Mouse (Mus musculus): Measurements from ENCODE around the gene Dnajb13. TPM values are rescaled to one million over a fixed set of nuclear protein-coding genes. Genes with fewer than 3 reads are reported as not detected.

Dnajb13 gene
- polyA plus RNA-seq (2012; ENCODE audit: insufficient read depth, insufficient read length, missing spikeins) = 0.63 and 1.5 TPM in 2 replicates

GRCm38 (mm10) chr7:100514573-100514972 is at the start of gene Dnajb13:
Dnajb13 (minus strand) TSS chr7:100514960.
- no peaks in the 10 kb centered on the region for H3K4me1 ChIP-seq (ENCODE audit: control insufficient read depth, insufficient read depth, low read length)
- H3K27ac ChIP-seq (ENCODE audit: insufficient read depth, low read depth, low read length) = no peak within 1 kb of the TSS
- TF ChIP-seq POLR2A (IDR thresholded peaks at IDR 0.05; ENCODE audit: borderline replicate concordance, low read depth, low read length) (no peak), CTCF (IDR thresholded peaks at IDR 0.05; ENCODE audit: low read depth, low read length) (no peak)
- H3K4me3 ChIP-seq (ENCODE audit: insufficient read depth, low read length) = no peak within 1 kb of the TSS

GRCm38 (mm10) chr7:100561861-100562587 is 47.3 kb upstream of the Dnajb13 start:
- Histone ChIP-seq H3K4me3 (ENCODE audit: insufficient read depth, low read length) (no peak overlapping the region), H3K27ac (ENCODE audit: insufficient read depth, low read depth, low read length) (no peak overlapping the region)

DNA sequence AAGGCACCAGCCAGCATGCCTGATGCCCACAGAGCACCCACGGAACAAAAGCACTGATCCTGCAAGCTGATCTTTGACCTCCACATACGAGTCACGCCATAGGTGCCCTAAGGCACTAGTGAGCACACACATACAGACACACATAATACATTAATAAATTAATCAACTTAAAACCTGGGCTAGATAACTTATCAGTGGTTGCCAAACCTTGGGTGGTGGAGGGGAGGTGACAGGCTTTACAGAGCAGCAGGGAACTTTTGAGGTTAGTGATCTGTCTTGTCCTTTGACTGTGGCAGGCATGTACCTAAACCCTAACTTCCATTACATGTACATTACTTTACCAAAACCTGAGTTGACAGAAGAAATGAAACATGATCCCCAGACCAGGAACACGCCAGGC is 44.6 kb upstream of the Dnajb13 start:
- H3K27ac ChIP-seq (ENCODE audit: insufficient read depth, low read depth, low read length) = no peak overlapping the region
- H3K4me3 ChIP-seq (ENCODE audit: insufficient read depth, low read length) = no peak overlapping the region
- H3K4me1 ChIP-seq (ENCODE audit: control insufficient read depth, insufficient read depth, low read length) = no peaks in the 10 kb centered on the region
- no peak for TF ChIP-seq CTCF (IDR thresholded peaks at IDR 0.05; ENCODE audit: low read depth, low read length)
- TF ChIP-seq POLR2A (IDR thresholded peaks at IDR 0.05; ENCODE audit: borderline replicate concordance, low read depth, low read length) = no peak

More at GRCm38 (mm10) chr7:100561861-100562587, 47.3 kb upstream of the Dnajb13 start:
- TF ChIP-seq POLR2A (IDR thresholded peaks at IDR 0.05; ENCODE audit: borderline replicate concordance, low read depth, low read length) (no peak), CTCF (IDR thresholded peaks at IDR 0.05; ENCODE audit: low read depth, low read length) (no peak)
- H3K4me1 ChIP-seq (ENCODE audit: control insufficient read depth, insufficient read depth, low read length) = no peaks in the 10 kb centered on the region

- H3K4me3 ChIP-seq (ENCODE audit: insufficient read depth, low read length) = no peak overlapping the region
- peaks cover 2% of the 10 kb centered on the region; the same call in 1 of the 2 replicates for H3K4me1 ChIP-seq (ENCODE audit: control insufficient read depth, insufficient read depth, low read length)
- H3K27ac ChIP-seq (ENCODE audit: insufficient read depth, low read depth, low read length) = no peak overlapping the region
- TF ChIP-seq CTCF (IDR thresholded peaks at IDR 0.05; ENCODE audit: low read depth, low read length) (no peak), POLR2A (IDR thresholded peaks at IDR 0.05; ENCODE audit: borderline replicate concordance, low read depth, low read length) (no peak)
These were observed 42.5 kb upstream of the Dnajb13 start for GRCm38 (mm10) chr7:100557241-100557640.

DNA sequence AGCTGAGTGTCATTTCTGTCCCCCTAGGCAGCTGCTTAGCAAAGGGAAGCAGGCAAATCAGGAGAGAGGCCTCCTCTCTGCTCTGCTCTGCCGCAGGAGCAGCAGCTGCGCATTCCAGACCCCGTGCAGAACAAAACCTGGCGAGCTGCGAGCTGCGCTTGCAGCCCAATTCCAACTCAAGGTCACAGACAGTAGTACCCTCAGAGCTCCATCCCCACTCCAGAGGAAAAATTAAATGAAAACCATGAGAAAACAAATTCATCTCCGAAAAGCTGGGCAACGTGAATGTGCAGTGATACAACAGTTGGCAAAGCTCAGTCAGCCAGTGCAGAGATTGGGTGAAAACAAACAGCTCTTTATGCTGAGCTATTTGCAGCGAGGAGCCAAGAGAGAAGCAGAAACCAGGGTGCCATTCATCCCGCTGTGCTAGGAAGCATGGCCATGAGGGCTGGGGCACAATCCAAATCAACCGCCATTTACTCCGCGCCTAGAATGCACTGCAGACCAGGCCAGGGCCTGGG is 40.7 kb upstream of the Dnajb13 start:
- H3K4me3 ChIP-seq (ENCODE audit: insufficient read depth, low read length) = no peak overlapping the region
- H3K27ac ChIP-seq (ENCODE audit: insufficient read depth, low read depth, low read length) = no peak overlapping the region
- peaks cover 2% of the 10 kb centered on the region; the same call in 1 of the 2 replicates for H3K4me1 ChIP-seq (ENCODE audit: control insufficient read depth, insufficient read depth, low read length)
- no peak for TF ChIP-seq POLR2A (IDR thresholded peaks at IDR 0.05; ENCODE audit: borderline replicate concordance, low read depth, low read length)
- TF ChIP-seq CTCF (IDR thresholded peaks at IDR 0.05; ENCODE audit: low read depth, low read length) = no peak

DNA sequence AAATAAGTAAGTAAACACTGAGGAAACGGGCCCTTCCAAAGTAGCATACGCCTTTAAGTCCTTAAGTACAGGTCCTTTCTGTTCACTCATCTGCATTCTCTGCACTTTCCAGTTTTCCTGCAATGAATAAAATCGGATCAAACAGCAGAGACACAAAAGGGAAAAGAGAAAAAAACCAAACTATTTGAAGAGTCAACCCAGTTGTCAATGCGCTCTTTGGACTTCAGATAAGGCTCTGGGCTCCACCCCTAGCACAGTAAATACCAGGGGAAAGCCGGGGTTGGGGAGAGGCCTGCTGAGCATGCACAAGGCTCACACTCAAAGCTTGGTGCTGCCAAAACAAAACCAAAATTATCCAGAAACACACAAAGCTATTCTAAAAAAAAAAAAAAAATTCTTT is 40.2 kb upstream of the Dnajb13 start:
- peaks cover 2% of the 10 kb centered on the region; the same call in 1 of the 2 replicates for H3K4me1 ChIP-seq (ENCODE audit: control insufficient read depth, insufficient read depth, low read length)
- H3K27ac ChIP-seq (ENCODE audit: insufficient read depth, low read depth, low read length) = no peak overlapping the region
- no peak for TF ChIP-seq CTCF (IDR thresholded peaks at IDR 0.05; ENCODE audit: low read depth, low read length)
- TF ChIP-seq POLR2A (IDR thresholded peaks at IDR 0.05; ENCODE audit: borderline replicate concordance, low read depth, low read length) = no peak
- no peak overlapping the region for H3K4me3 ChIP-seq (ENCODE audit: insufficient read depth, low read length)

DNA sequence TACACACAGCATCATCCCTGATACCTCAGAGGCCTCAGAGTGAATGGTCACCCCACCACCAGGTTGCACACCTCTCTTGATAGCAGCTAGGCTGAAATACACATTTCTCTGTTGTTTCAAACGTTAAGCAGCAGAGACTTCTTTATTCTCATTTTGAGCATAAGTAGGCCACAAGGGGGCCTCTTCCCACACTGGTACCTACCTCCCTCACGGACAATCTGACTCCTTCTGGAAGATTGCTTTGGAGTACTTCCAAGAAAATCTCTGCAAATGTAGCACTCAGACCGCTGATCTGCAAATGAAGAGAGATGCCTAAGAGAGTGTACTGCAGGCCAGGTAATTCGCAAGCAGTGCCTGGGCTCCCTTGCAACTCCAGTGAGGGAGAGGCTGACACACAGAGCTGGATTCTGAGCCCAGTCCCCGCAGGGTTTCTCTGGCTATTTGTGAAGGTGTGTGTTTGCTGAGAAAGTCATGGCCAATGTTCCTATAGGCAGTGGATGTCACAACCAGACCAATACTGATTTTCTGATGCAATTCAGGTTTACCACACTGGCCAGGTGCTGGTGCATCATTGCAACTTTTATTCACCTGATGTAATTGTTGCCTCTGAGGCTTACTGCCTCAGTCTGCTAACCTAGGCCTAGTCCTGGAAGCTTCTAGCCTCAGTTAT is 35.7 kb upstream of the Dnajb13 start:
- H3K27ac ChIP-seq (ENCODE audit: insufficient read depth, low read depth, low read length) = no peak overlapping the region
- no peak overlapping the region for H3K4me3 ChIP-seq (ENCODE audit: insufficient read depth, low read length)
- TF ChIP-seq POLR2A (IDR thresholded peaks at IDR 0.05; ENCODE audit: borderline replicate concordance, low read depth, low read length) (no peak), CTCF (IDR thresholded peaks at IDR 0.05; ENCODE audit: low read depth, low read length) (no peak)
- peaks cover 15% of the 10 kb centered on the region for H3K4me1 ChIP-seq (ENCODE audit: control insufficient read depth, insufficient read depth, low read length)

- TF ChIP-seq CTCF (IDR thresholded peaks at IDR 0.05; ENCODE audit: low read depth, low read length) (no peak), POLR2A (IDR thresholded peaks at IDR 0.05; ENCODE audit: borderline replicate concordance, low read depth, low read length) (no peak)
- no peak overlapping the region for H3K4me3 ChIP-seq (ENCODE audit: insufficient read depth, low read length)
- peaks cover 15% of the 10 kb centered on the region for H3K4me1 ChIP-seq (ENCODE audit: control insufficient read depth, insufficient read depth, low read length)
- H3K27ac ChIP-seq (ENCODE audit: insufficient read depth, low read depth, low read length) = no peak overlapping the region
These were observed 35.0 kb upstream of the Dnajb13 start for GRCm38 (mm10) chr7:100549796-100550195.

GRCm38 (mm10) chr7:100547631-100548030 is 32.9 kb upstream of the Dnajb13 start:
- no peak for TF ChIP-seq POLR2A (IDR thresholded peaks at IDR 0.05; ENCODE audit: borderline replicate concordance, low read depth, low read length)
- no peak for TF ChIP-seq CTCF (IDR thresholded peaks at IDR 0.05; ENCODE audit: low read depth, low read length)
- Histone ChIP-seq H3K4me1 (ENCODE audit: control insufficient read depth, insufficient read depth, low read length) (peaks cover 13% of the 10 kb centered on the region), H3K4me3 (ENCODE audit: insufficient read depth, low read length) (no peak overlapping the region), H3K27ac (ENCODE audit: insufficient read depth, low read depth, low read length) (no peak overlapping the region)

GRCm38 (mm10) chr7:100544437-100544836 is 29.7 kb upstream of the Dnajb13 start:
- no peak for TF ChIP-seq CTCF (IDR thresholded peaks at IDR 0.05; ENCODE audit: low read depth, low read length)
- no peak for TF ChIP-seq POLR2A (IDR thresholded peaks at IDR 0.05; ENCODE audit: borderline replicate concordance, low read depth, low read length)
- H3K4me1 ChIP-seq (ENCODE audit: control insufficient read depth, insufficient read depth, low read length) = peaks cover 13% of the 10 kb centered on the region
- no peak overlapping the region for H3K4me3 ChIP-seq (ENCODE audit: insufficient read depth, low read length)
- no peak overlapping the region for H3K27ac ChIP-seq (ENCODE audit: insufficient read depth, low read depth, low read length)

Data from bone marrow macrophage, adult 2 months (primary cell).